Mouse (Mus musculus) thymus, postnatal 25 days (tissue): ENCODE data around the gene St3gal2.
"Not testable (repeated sequence)": the region's sequence is repeated elsewhere in the genome, so short reads cannot be mapped to it uniquely, and the experiment has no call there.

Experiments
- DNase-seq: peaks from one replicate; pipeline ENCODE4 v3.0.0; 2022

St3gal2 gene

DNA sequence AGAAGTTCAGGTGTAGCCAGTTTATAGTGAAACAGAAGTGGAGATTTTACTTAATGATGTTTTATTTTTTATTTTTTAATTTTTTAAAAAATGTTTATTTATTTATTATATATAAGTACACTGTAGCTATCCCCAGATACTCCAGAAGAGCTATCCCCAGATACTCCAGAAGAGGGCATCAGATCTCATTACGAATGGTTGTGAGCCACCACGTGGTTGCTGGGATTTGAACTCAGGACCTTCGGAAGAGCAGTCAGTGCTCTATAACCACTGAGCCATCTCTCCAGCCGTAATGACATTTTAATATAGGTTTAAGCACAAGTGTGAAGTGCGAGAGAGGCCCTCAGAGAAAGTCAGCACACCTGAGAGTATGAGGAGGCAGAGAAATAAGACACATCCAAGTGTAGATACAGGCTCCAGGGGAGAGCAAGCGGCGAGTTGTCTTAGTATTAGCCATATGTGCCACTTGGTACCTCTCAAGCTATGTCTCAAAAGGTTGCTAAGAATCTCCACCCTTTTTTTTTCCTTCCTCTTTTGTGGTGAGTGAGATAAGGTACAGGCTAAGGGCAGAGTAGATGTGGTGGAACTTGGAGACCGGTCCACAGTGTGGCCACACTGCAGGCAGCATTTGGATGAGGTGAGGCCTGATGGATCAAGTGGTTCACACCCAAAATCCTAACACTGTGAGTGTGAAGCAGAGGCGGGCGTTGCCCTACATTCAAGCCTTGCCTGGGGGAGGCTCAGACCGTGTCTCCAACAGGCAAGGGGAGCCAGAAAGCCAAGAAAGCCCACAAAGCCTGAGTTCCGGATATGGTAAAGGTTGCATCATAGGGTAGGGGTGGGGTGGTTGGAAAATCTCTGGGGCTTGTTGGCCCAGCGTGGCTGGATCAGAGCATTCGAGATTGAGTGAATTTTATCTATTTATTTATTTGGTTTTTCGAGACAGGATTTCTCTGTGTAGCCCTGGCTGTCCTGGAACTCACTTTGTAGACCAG is 7.8 kb upstream of the St3gal2 start:
- no peak for DNase-seq

DNA sequence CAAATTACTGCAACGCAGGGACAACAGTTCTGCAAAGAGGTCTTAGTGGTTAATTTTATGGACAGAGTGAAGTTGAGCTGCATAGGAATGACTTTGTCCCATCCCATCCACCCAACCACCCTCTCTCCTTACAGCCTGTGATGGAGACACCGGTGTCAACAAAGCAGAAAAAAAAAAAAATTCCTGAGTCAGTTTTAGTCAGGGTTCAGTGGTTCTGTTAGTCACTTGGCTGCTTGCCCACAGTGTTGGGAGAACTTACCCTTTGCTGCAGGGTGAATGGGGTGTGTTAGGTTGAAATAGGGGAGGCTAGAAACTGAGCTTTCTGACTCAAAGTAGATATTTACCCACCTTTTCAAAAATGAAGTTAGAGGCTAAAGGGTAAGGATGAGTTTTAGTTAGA is 2.3 kb upstream of the St3gal2 start:
- no peak for DNase-seq

DNA sequence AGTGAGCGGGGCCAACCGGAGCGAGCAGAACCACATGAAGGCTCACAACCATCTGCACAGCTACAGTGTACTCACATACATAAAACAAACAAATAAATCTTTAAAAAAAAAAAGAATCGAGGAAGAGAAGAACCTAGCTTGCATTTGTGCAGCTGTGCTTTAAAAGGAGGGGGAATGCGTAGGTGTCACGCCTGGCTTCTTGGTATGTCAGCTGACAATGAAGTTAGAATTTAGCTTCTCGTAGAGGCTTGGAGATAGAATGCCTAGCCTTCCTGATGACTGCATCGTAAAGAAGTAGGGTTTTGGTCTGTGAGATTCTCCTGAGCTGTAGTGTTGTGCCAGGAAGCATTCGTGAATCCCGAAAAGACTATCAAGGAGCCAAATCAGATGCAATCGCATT is 1.7 kb upstream of the St3gal2 start:
- no peak for DNase-seq

DNA sequence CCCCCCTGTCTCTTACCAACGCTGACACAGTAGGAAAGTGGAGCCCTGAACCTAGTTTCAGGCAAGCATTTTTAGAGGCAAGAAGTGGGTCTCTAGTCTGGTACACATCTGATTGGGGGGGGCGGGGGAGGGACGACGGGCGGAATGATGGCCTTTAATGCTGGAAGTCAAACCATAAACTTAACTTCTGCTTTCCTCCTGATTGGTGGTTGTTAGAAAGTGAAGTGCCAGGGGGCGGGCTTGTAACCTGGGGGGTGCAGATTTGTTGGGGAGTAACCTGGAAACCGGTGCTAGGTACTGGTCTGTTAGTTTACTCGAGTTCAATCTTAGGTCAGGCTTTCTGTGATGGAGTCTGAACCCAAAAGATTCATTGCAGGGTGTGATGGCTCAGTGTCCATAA is 1.3 kb upstream of the St3gal2 start:
- no peak for DNase-seq

DNA sequence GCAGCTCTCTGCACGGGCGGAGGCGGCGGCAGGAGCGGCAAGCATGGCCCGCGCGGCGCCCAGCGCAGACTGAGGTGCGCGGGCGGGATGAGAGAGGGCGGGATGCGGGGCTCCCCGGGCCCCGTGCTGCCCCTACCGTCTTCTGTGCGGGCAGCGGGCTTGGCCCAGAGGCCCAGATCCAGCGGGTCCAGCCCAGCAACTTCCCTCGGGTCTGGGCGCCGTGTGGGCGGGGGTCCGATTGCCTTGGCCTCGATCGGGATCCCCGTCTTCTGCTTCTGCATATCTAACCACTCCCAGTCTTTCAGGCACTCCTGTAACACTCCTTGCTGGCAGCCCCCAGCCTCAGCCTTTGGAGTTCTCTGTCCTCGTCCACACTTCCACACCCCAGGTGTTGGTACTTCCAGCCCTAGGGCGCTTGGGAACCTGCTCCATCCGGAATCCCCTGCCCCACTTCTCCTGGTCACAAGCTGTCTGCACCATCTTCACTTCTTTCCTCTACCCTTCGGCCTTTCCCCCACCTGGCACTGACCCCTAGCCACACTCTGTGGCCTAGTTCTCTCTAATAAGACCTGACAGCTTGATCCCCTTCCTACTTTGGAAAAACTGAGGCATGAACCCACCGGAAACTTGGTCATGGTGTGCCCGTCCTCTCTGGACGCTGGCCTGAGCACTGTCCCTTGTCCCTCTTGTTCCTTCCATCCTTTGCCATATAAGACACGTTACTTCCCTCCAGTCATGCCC is 480 bp downstream of the St3gal2 start:
- DNase-seq, result no peak

- no peak for DNase-seq
Measured at GRCm38 (mm10) chr8:110920773-110921277, 1.1 kb downstream of the St3gal2 start.

DNA sequence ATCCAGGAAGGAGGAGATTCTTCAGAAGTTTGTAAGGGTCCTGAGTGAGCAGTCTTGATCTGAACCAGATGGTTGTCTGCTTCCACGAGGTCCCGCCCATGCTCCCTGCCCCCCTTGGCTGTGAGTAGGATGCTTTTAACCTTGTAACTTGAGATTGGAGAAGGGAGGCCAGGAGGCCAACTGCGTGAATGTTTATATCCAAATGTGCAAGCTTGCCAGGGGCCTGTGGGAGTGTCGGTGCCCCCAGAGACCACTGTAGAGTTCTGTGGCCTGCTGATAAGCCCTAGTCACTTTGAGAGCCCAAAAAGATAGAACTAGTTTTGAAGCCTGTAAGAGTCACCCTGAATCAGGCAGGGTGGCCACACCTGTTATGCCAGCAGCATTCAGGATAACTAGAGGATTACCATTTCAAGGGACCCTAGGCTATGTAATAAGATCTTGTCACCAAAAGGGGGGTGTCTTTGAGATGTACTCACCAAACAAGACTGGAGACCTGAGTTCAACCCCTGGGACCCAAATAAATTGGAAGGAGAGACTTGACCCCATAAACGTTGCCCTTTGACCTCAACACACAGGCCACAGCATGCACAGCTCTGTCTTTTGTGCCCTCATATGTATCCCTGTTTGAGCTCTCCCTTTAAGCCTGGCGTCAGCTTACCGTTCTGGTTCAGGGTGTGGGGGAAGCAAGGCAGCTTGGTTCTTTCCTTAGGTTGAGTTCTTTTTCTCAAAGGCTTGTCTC is 1.9 kb downstream of the St3gal2 start:
- DNase-seq, result no peak

GRCm38 (mm10) chr8:110925691-110926140 is 6.0 kb downstream of the St3gal2 start:
- no peak for DNase-seq

GRCm38 (mm10) chr8:110926690-110927089 is 7.0 kb downstream of the St3gal2 start:
- no peak for DNase-seq

DNA sequence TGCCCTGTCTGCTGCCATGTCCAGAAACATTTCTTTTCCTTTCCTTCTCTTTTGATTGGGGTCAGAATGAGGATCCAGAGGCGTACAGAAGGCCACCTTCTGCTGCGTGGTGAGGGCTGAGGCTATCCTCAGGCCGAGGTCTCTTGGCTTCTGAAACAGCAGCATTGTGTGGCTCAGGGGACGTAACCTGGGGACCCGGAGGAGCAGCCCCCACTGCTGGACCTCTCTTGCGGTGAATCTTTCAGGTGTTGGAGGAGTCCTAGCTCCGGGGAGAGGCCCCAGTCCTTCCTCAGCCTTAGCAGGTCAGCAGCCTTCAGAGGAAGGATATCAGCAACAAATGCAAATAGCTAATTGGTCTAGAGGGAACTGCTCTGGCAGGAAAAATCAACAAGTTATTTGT is 8.7 kb downstream of the St3gal2 start:
- DNase-seq, result no peak

DNA sequence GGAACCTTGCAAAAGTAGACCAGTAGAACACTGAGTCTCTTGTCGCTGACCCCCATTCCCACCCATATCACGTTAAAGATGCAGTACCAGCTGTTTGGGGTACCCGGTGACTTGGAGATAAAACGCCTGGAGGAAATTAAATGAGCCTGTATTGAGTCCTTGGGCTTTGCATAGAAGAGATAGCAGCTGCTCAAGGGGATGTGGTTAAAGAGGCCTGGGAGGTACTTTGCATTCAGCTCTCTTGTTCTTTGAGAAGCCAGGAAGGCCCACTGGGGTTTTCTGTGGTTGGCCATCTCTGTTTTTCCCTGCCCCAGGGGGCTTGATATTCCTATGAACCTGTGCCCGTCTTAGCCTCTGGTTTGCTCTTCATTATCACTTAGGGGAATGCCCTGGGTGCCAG is 9.3 kb downstream of the St3gal2 start:
- DNase-seq, result no peak

- not testable (repeated sequence) for DNase-seq
Measured at GRCm38 (mm10) chr8:110929672-110930071, 9.9 kb downstream of the St3gal2 start.

GRCm38 (mm10) chr8:110931176-110931939 is 11.6 kb downstream of the St3gal2 start:
- DNase-seq, result no peak

DNA sequence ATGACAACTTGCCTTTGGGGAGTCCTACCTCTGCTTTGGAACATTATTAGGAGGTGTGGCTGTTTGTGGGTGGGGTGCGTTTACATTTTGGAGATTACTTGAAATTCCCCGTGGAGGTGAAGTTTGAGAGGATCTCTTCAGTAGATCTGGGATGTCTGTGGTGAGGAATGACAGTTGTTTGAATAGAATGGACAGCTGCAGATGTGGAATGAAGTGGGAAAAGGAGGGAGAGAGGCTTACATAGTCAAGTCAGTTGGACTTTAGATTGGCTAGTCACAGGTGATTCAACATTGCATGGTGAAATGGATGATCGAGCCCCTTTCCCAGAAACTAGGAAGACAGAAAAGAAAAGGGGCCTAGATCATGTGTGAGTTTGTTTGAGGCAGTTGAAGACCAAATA is 12.7 kb downstream of the St3gal2 start:
- DNase-seq, result no peak

DNA sequence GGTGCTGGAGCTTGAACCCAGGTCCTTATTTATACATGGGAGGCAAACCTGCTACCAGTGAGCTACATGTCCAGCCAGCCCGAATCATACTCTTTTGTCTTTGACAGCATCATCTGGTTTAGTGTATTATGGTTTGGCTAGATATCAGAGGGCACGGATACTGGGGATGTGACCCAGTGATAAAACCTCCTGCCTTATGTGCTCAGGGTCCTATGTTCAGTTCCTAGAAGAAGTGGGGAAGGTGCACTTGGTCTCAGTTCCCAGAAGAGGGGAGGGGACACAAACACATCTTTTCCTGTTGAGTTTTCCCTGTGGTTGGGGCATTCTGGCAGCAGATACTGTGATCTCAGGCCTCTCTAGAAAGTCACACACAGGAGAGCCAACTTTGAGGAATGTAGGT is 13.6 kb downstream of the St3gal2 start:
- no peak for DNase-seq

GRCm38 (mm10) chr8:110936217-110936616 is 16.5 kb downstream of the St3gal2 start:
- DNase-seq, result no peak

DNA sequence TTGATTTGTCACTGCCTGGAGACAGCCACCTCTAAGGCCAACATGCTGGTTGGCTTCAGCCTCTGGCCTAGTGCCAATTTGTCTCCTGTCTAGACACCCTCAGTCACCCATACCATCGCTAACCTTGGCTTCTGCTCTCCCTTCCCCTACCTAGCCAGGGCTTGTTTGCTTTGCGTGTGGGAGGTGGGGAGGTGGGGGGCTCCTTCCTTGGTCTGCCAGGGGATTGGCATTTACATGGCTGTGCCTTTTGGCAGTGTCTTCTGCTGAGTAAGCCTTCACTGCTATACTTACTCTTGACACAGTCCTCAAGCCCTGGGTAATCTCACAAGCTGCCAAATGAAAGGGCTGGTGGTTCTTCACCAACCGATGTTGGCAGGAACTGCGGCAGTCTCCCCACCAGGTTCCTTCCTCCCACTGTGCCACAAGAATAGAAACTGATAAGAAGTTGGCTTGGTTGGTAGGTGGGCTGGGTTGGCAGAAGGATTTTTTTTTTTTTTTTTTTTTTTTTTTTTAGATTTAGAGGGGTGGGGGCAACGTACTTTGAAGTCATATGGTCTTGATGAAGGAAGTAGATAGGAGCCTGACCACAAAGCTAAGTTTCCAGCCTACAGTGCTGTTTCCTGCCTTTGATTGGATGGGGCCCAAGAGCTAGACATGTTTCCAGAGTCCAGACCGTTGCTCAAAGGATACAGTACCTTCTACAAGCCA is 19.3 kb downstream of the St3gal2 start:
- peak; percentile 73 for DNase-seq

DNA sequence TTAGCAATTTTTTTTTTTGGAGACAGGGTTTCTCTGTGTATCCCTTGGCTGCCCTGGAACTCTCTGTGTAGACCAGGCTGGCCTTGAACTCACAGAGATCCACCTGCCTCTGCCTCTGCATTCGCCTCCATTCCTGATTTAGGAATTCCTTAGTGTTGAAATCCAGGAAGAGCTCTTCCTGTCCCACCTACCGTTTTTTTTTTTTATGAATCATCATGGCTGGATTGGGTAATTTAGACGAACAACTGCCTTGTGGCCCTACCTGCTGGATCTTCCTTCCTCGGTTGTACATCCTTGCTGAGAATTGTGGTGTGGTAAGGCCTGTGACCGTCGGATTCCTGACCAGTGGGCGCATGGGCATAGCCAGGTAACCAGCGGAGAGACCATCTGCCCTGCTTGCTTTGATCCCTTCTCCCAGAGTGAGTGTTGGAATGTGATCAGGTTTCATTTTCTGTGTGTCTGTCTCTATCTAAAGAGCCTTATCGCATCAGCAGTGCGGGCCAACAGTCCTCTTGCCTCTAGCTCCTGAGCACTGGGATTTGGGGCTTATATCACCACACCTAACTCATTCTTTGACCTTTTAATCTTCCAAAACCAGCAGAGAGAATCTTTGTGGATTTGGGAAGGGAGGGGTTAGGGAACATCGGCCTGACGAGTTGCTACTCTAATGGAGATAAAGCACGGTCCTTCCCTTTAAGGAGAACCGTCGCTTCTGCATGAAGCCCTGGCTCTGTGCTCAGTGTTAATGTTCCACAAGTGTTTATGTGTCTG is 21.1 kb downstream of the St3gal2 start:
- DNase-seq, result no peak

DNA sequence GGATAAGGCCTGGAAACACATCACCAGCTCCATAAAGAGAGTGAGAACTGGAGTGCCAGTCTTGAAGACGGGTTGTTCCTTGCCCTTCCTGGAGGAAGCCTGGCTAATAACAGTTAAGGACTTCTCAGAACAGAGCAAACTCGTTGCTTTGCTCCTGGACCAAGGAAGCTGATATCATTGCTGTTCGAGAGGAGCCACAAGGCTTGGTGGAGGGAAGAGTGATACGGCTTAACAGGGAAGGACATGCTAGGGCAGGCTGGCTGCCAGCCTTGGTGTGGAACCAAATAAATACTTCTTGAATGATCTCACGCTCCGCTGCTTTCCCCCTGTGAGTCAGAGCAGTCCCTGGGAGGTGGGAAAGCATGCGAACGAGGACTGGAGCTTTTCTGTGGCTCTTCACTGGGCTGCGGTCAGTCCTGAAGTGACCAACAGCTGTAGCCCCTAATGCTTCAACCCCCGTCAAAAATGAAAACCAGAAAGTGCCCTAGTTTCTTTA is 21.8 kb downstream of the St3gal2 start:
- no peak for DNase-seq

GRCm38 (mm10) chr8:110944276-110944876 is 24.7 kb downstream of the St3gal2 start:
- DNase-seq, result no peak
